Mouse (Mus musculus) hindbrain, embryonic 10.5 days (tissue): ENCODE results near the gene Ttll9. TPM values are rescaled to one million over a fixed set of nuclear protein-coding genes. Genes with fewer than 3 reads are reported as not detected.

Experiments
- DNase-seq: peaks from one replicate; pipeline ENCODE4 v3.0.0-alpha.2; 2017; ENCODE audit warnings: low spot score
- H3K27ac ChIP-seq: fragments of 300-500 bp; sonication (generic); 2 replicates; pipeline ENCODE4 v1.5.1; 2016; ENCODE audit warnings: mild to moderate bottlenecking, moderate library complexity
- H3K27me3 ChIP-seq: fragments of 300-500 bp; sonication (generic); 2 replicates; pipeline ENCODE4 v1.6.1; 2016; ENCODE audit warnings: mild to moderate bottlenecking; ENCODE audit not compliant: poor library complexity, insufficient read depth, severe bottlenecking
- H3K36me3 ChIP-seq: fragments of 300-500 bp; sonication (generic); 2 replicates; pipeline ENCODE4 v1.6.1; 2016; ENCODE audit warnings: mild to moderate bottlenecking, moderate library complexity
- H3K4me1 ChIP-seq: fragments of 300-500 bp; sonication (generic); replicated peaks from 2 replicates; pipeline ENCODE4 v1.6.1; 2016; ENCODE audit warnings: mild to moderate bottlenecking
- H3K4me3 ChIP-seq: fragments of 300-500 bp; sonication (generic); 2 replicates; pipeline ENCODE4 v1.5.1; 2016; ENCODE audit warnings: mild to moderate bottlenecking, moderate library complexity
- H3K9me3 ChIP-seq: fragments of 300-500 bp; sonication (generic); 2 replicates; pipeline ENCODE4 v1.6.1; 2016; ENCODE audit warnings: mild to moderate bottlenecking, moderate library complexity
- WGBS: fragments of 180-500 bp; shearing (Covaris S2); methylation state at CpG from one replicate; pipeline ENCODE4 v1.1.7; 2016; 5-methylcytosine and 5-hydroxymethylcytosine counted together
- polyA plus RNA-seq: library from polyadenylated mRNA; unstranded; fragments of >200 nt; fragmentation: Nextera tagmentation; extraction: Ambion mirVana; gene quantifications from 2 replicates; pipeline ENCODE4 v1.2.1, GENCODE M21; 2016

Ttll9 gene
- 1.6 and 1.9 TPM in 2 replicates for polyA plus RNA-seq

DNA sequence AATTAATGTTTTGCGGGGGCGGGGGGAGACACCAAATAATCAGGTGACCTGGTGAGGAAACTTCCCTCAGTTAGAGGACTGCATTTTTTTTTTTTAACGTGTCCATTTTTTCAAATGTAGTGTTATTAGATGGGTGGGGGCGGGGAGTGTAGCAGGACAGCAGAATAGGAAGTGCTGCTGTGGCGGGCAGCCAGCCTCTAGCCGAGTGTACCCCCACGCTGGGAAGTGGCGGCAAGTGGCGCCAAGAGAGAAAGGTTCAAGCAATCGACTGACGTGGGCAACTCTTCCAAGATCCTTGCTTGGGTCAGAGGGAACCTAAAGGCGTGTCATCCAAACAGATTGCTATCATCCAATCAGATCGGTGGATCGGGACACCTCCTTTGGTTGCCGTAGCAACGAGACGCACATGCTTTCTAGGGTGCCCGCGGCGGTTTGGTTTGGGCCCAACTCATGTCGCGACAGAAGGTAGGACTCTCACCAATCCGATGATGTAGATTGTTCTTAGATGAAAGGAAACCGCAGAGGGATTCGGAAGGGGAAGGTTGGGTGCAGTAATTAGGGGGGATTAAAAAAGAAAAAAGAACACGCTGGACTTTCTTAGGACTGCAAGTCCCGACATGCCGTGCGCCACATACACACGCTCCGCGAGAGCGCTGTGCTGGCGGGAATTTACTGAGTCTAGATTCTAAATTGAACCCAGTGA is at the start of gene Ttll9:
Gene Ttll9, plus strand, starts transcription at position 395 of the 703 bp plus-strand sequence.
- Histone ChIP-seq H3K4me1 (peaks cover 3% of the 10 kb centered on the region; the same call in 1 of the 2 replicates), H3K27ac (peak within 1 kb of the TSS; percentile 69)
- 3% methylated on average over 34 of the region's 34 CpGs for WGBS

GRCm38 (mm10) chr2:152913471-152913870 is 48.8 kb upstream of the Ttll9 start:
- no peak overlapping the region for H3K4me3 ChIP-seq
- 37% methylated on average over 7 of the region's 7 CpGs for WGBS
- H3K9me3 ChIP-seq = no peaks in the 10 kb centered on the region
- peaks cover 37% of the 10 kb centered on the region for H3K4me1 ChIP-seq
- H3K36me3 ChIP-seq = no peaks in the 10 kb centered on the region
- DNase-seq = no peak
- no peak overlapping the region for H3K27ac ChIP-seq
- peaks cover 50% of the 10 kb centered on the region for H3K27me3 ChIP-seq

More for the DNA sequence above, at the start of gene Ttll9:
- peak within 1 kb of the TSS; percentile 58 for H3K4me3 ChIP-seq
- DNase-seq = peak; percentile 85
- H3K36me3 ChIP-seq = no peaks in the 10 kb centered on the region
- H3K9me3 ChIP-seq = no peaks in the 10 kb centered on the region
- H3K27me3 ChIP-seq = peaks cover 6% of the 10 kb centered on the region; the same call in 1 of the 2 replicates

DNA sequence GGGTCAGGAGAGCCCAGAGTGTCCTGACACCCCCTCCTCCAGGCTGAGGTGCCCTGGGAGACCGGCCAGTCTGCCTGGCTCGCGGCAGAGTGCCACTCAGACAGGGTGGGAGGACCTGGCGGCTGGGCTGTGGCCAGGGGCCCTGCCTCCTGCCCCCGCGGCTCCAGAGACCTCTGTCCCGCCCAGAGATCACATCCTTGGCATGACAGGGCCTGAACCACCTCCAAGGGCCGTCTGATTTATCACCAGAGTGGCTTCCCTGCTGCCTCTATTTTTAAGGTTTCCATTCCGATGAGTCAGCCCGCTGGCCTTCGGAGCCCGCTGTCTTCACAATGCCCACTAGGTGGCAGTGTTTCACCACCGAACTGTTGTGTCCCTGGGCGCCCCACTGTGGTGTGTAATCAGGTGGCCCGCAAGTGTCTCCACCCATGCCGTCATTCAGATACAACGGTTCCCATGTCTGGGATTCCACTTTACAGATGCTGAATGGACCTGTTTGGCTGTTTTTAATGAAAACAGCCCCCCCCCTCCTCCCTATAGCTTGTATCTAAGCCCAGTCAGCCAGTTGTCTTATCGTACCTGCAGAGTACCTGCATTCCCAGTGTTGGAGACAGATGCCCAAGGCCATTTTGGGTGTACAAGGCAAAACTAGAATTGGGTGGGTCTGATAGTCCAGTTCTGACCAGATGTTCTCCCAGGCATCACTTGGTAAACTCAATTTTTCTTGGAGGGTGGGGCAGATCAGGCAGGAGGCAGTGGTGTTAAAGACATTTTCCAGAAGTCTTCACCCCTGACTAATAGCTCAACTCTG is 47.8 kb upstream of the Ttll9 start:
- peaks cover 50% of the 10 kb centered on the region for H3K27me3 ChIP-seq
- peak overlapping the region; percentile 38 for H3K4me3 ChIP-seq

GRCm38 (mm10) chr2:152915453-152915852 is 46.8 kb upstream of the Ttll9 start:
- Histone ChIP-seq H3K4me3 (no peak overlapping the region), H3K9me3 (no peaks in the 10 kb centered on the region), H3K4me1 (peaks cover 38% of the 10 kb centered on the region), H3K27ac (0 out of 2 replicates have a peak overlapping the region, but pooled peaks have one; percentile 13), H3K36me3 (no peaks in the 10 kb centered on the region), H3K27me3 (peaks cover 47% of the 10 kb centered on the region)
- 78% methylated on average over 4 of the region's 4 CpGs for WGBS
- no peak for DNase-seq

More for the DNA sequence above, 47.8 kb upstream of the Ttll9 start:
- Histone ChIP-seq H3K27ac (peak overlapping the region; percentile 56; the same call in 1 of the 2 replicates), H3K36me3 (no peaks in the 10 kb centered on the region), H3K4me1 (peaks cover 42% of the 10 kb centered on the region), H3K9me3 (no peaks in the 10 kb centered on the region)
- peak; percentile 83 for DNase-seq
- WGBS = 6% methylated on average over 18 of the region's 18 CpGs

- Histone ChIP-seq H3K4me1 (peaks cover 32% of the 10 kb centered on the region), H3K4me3 (no peak overlapping the region), H3K9me3 (no peaks in the 10 kb centered on the region), H3K27me3 (peaks cover 40% of the 10 kb centered on the region), H3K36me3 (no peaks in the 10 kb centered on the region), H3K27ac (no peak overlapping the region)
- WGBS = 57% methylated on average over 5 of the region's 5 CpGs
- DNase-seq = no peak
These were observed 46.2 kb upstream of the Ttll9 start for GRCm38 (mm10) chr2:152916111-152916510.

DNA sequence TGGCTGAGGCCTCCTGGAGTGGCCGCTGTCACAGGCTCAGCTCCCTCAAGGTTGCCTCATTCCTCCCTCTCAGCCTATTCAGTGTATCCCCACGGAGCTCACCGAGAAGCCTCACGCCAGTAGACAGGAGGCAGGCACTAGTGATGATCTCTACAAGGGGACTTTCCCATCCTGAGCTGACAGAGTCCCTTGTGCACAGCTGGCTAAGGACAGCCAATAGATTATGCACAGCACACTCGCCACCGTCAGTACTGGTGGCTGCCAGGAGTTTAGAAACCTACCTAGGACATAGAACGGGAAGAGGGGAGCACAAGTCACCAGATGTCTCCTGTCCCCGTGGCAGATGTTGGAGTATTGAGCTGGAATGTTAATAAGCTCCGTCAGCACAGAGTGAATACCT is 44.6 kb upstream of the Ttll9 start:
- H3K27me3 ChIP-seq = peaks cover 25% of the 10 kb centered on the region
- no peak for DNase-seq
- no peak overlapping the region for H3K4me3 ChIP-seq
- H3K9me3 ChIP-seq = no peaks in the 10 kb centered on the region
- H3K4me1 ChIP-seq = peaks cover 37% of the 10 kb centered on the region
- 64% methylated on average over 9 of the region's 9 CpGs for WGBS
- H3K27ac ChIP-seq = no peak overlapping the region
- no peaks in the 10 kb centered on the region for H3K36me3 ChIP-seq

- peak; percentile 55 for DNase-seq
- no peaks in the 10 kb centered on the region for H3K9me3 ChIP-seq
- peaks cover 67% of the 10 kb centered on the region for H3K4me1 ChIP-seq
- H3K36me3 ChIP-seq = no peaks in the 10 kb centered on the region
- 27% methylated on average over 7 of the region's 7 CpGs for WGBS
- H3K4me3 ChIP-seq = no peak overlapping the region
- H3K27ac ChIP-seq = peak overlapping the region; percentile 78
- H3K27me3 ChIP-seq = no peaks in the 10 kb centered on the region; the same call in 1 of the 2 replicates
These were observed 39.9 kb upstream of the Ttll9 start for GRCm38 (mm10) chr2:152922376-152922775.

- 65% methylated on average over 3 of the region's 3 CpGs for WGBS
- no peaks in the 10 kb centered on the region for H3K27me3 ChIP-seq
- H3K4me1 ChIP-seq = peaks cover 68% of the 10 kb centered on the region
- no peaks in the 10 kb centered on the region for H3K36me3 ChIP-seq
- no peak for DNase-seq
- H3K27ac ChIP-seq = peak overlapping the region; percentile 79
- H3K9me3 ChIP-seq = no peaks in the 10 kb centered on the region
- no peak overlapping the region for H3K4me3 ChIP-seq
These were observed 38.7 kb upstream of the Ttll9 start for GRCm38 (mm10) chr2:152923621-152924020.

GRCm38 (mm10) chr2:152924128-152924527 is 38.2 kb upstream of the Ttll9 start:
- H3K4me3 ChIP-seq = no peak overlapping the region
- H3K9me3 ChIP-seq = no peaks in the 10 kb centered on the region
- H3K4me1 ChIP-seq = peaks cover 64% of the 10 kb centered on the region
- WGBS = 39% methylated on average over 8 of the region's 8 CpGs
- H3K27me3 ChIP-seq = no peaks in the 10 kb centered on the region
- peak overlapping the region; percentile 79 for H3K27ac ChIP-seq
- no peak for DNase-seq
- H3K36me3 ChIP-seq = no peaks in the 10 kb centered on the region

- WGBS = 84% methylated on average over 5 of the region's 5 CpGs
- Histone ChIP-seq H3K4me3 (no peak overlapping the region), H3K27ac (peak overlapping the region; percentile 79), H3K9me3 (no peaks in the 10 kb centered on the region), H3K27me3 (no peaks in the 10 kb centered on the region), H3K4me1 (peaks cover 64% of the 10 kb centered on the region), H3K36me3 (no peaks in the 10 kb centered on the region)
- DNase-seq = no peak
These were observed 37.7 kb upstream of the Ttll9 start for GRCm38 (mm10) chr2:152924543-152924942.

GRCm38 (mm10) chr2:152925189-152925872 is 37.0 kb upstream of the Ttll9 start:
- Histone ChIP-seq H3K4me3 (no peak overlapping the region), H3K27me3 (0 out of 2 replicates have a peak, but pooled peaks cover 3% of the 10 kb centered on the region), H3K4me1 (peaks cover 71% of the 10 kb centered on the region), H3K9me3 (no peaks in the 10 kb centered on the region), H3K27ac (peak overlapping the region; percentile 68), H3K36me3 (no peaks in the 10 kb centered on the region)
- DNase-seq = peak; percentile 79
- 57% methylated on average over 11 of the region's 11 CpGs for WGBS

DNA sequence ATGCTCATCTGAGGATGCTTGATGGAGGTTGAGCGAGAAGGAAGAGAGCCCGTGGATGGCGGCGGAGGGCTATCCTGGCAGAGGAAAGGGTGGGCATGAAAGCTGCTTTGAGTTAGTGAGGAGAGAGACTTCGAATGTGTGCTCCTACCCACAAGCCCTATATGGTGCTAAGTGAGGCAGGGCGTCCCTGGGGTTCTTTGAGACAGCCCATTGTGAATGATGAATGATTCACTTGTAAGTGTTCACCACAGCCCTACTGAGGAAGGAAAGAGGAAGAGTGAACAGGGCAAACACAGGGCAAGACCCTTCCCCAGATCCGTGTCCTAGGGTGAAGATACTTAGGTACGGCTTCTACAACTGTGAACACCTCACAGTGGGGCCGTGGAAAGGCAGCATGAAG is 35.4 kb upstream of the Ttll9 start:
- Histone ChIP-seq H3K27me3 (peaks cover 7% of the 10 kb centered on the region; the same call in 1 of the 2 replicates), H3K27ac (peak overlapping the region; percentile 68), H3K36me3 (no peaks in the 10 kb centered on the region), H3K9me3 (no peaks in the 10 kb centered on the region), H3K4me1 (peaks cover 81% of the 10 kb centered on the region), H3K4me3 (no peak overlapping the region)
- 70% methylated on average over 9 of the region's 9 CpGs for WGBS
- no peak for DNase-seq
